Mouse (Mus musculus) ES-E14 (cell line): Measurements from ENCODE around the gene Foxn4. TPM values are rescaled to one million over a fixed set of nuclear protein-coding genes. Genes with fewer than 3 reads are reported as not detected.

Source experiments
- DNase-seq: peaks from one replicate; pipeline ENCODE4 v3.0.0-alpha.2; 2013; ENCODE audit warnings: low read depth, low spot score
- H3K27ac ChIP-seq: 2 replicates; pipeline ENCODE4 v1.5.1; 2012; ENCODE audit warnings: low read depth, mild to moderate bottlenecking, low read length, moderate library complexity, mixed read lengths; ENCODE audit not compliant: poor library complexity, insufficient read depth, severe bottlenecking
- H3K36me3 ChIP-seq: 2 replicates; pipeline ENCODE4 v1.6.1; 2012; ENCODE audit warnings: mild to moderate bottlenecking, low read length, moderate library complexity, mixed read lengths; ENCODE audit not compliant: control insufficient read depth, poor library complexity, insufficient read depth, severe bottlenecking
- H3K4me1 ChIP-seq, 2 experiments: fragments of 150-350 bp in 1 of 2; sonication (generic) in 1 of 2; 2 replicates each; pipeline ENCODE4 v1.6.1; 2012; ENCODE audit warnings: low read length in 2 of 2, mild to moderate bottlenecking in 1 of 2, mixed read lengths in 1 of 2; ENCODE audit not compliant: control insufficient read depth in 2 of 2, insufficient read depth in 2 of 2, poor library complexity in 1 of 2
- H3K4me3 ChIP-seq, 2 experiments: fragments of 150-350 bp in 1 of 2; sonication (generic) in 1 of 2; 2 replicates each; pipeline ENCODE4 v1.5.1; 2012; ENCODE audit warnings: low read length in 2 of 2, low read depth in 1 of 2, mild to moderate bottlenecking in 1 of 2, mixed read lengths in 1 of 2; ENCODE audit not compliant: insufficient read depth in 1 of 2, poor library complexity in 1 of 2, severe bottlenecking in 1 of 2
- H3K9ac ChIP-seq: 2 replicates; pipeline ENCODE4 v1.6.1; 2012; ENCODE audit warnings: low read depth, mild to moderate bottlenecking, low read length, mixed read lengths; ENCODE audit not compliant: poor library complexity, insufficient read depth, severe bottlenecking
- H3K9me3 ChIP-seq: fragments of 150-350 bp; sonication (generic); 2 replicates; pipeline ENCODE4 v1.6.1; 2012; ENCODE audit warnings: low read depth, mild to moderate bottlenecking, low read length; ENCODE audit not compliant: control insufficient read depth, insufficient read depth
- CHD2 ChIP-seq: IDR thresholded peaks from 2 replicates; pipeline ENCODE4 v1.6.1; 2014; ENCODE audit warnings: mild to moderate bottlenecking, low read depth, low read length, inconsistent platforms
- HCFC1 ChIP-seq: IDR thresholded peaks from 2 replicates; pipeline ENCODE4 v1.6.1; 2012; ENCODE audit warnings: low read length, inconsistent platforms, borderline replicate concordance; ENCODE audit not compliant: insufficient read depth
- MAFK ChIP-seq: IDR thresholded peaks from 2 replicates; pipeline ENCODE4 v1.6.1; 2014; ENCODE audit warnings: mild to moderate bottlenecking, low read depth, low read length, inconsistent platforms; ENCODE audit not compliant: insufficient read depth
- ZC3H11A ChIP-seq: IDR thresholded peaks from 2 replicates; pipeline ENCODE4 v1.6.1; 2012; ENCODE audit warnings: low read depth, mild to moderate bottlenecking, inconsistent platforms, low read length, borderline replicate concordance
- ZNF384 ChIP-seq: IDR thresholded peaks from 2 replicates; pipeline ENCODE4 v1.6.1; 2012; ENCODE audit warnings: low read depth, low read length, inconsistent platforms
- in situ Hi-C, 2 experiments: fragments of 600-800 bp; cut with MboI; formaldehyde crosslinking; loops; one replicate each; pipeline ENCODE4 v1.15.1; 2025; ENCODE audit warnings: low sequenced_read_pairs in 2 of 2, inconsistent platforms in 1 of 2; ENCODE audit not compliant: unreplicated experiment in 2 of 2
- total RNA-seq: library from RNA; depleted of rRNA; stranded (reverse); fragments of 300-350 nt; gene quantifications from 2 replicates; pipeline ENCODE4 v1.2.3, GENCODE M21; 2012

Gene Foxn4
- total RNA-seq, 1 experiment = 7.5 TPM

GRCm38 (mm10) chr5:114264030-114264459 lies 9.6 kb downstream of the Foxn4 start:
- in situ Hi-C loops = no loop called here
- DNase-seq = no peak
- Histone ChIP-seq H3K9ac (no peak overlapping the region), H3K9me3 (no peaks in the 10 kb centered on the region), H3K27ac (no peak overlapping the region), H3K4me3 (no peak overlapping the region), H3K4me1 (peaks cover 0 to 4% of the 10 kb centered on the region in 2 experiments; a peak in 1 of 4 replicates), H3K36me3 (peaks cover 3% of the 10 kb centered on the region; the same call in 1 of the 2 replicates)
- TF ChIP-seq CHD2 (no peak), ZC3H11A (no peak), MAFK (no peak), HCFC1 (no peak)

GRCm38 (mm10) chr5:114261494-114261893 lies 12.1 kb downstream of the Foxn4 start:
- no peak for DNase-seq
- peaks cover 0 to 4% of the 10 kb centered on the region in 2 experiments; a peak in 1 of 4 replicates for H3K4me1 ChIP-seq
- no peak for TF ChIP-seq ZC3H11A

GRCm38 (mm10) chr5:114259495-114259894 lies 14.1 kb downstream of the Foxn4 start:
- H3K9me3 ChIP-seq = no peaks in the 10 kb centered on the region
- DNase-seq = no peak
- H3K9ac ChIP-seq = no peak overlapping the region
- TF ChIP-seq HCFC1 (no peak), CHD2 (no peak), ZNF384 (no peak), MAFK (no peak), ZC3H11A (no peak)
- H3K4me1 ChIP-seq = peaks cover 0 to 4% of the 10 kb centered on the region in 2 experiments; a peak in 1 of 4 replicates
- H3K36me3 ChIP-seq = peaks cover 3% of the 10 kb centered on the region; the same call in 1 of the 2 replicates
- in situ Hi-C loops = no loop called here
- no peak overlapping the region for H3K27ac ChIP-seq
- H3K4me3 ChIP-seq = no peak overlapping the region

More at GRCm38 (mm10) chr5:114261494-114261893, 12.1 kb downstream of the Foxn4 start:
- H3K9ac ChIP-seq = no peak overlapping the region
- H3K27ac ChIP-seq = no peak overlapping the region
- peaks cover 3% of the 10 kb centered on the region; the same call in 1 of the 2 replicates for H3K36me3 ChIP-seq
- in situ Hi-C loops = no loop called here
- H3K9me3 ChIP-seq = no peaks in the 10 kb centered on the region
- H3K4me3 ChIP-seq = no peak overlapping the region

GRCm38 (mm10) chr5:114248174-114248589 lies 25.4 kb downstream of the Foxn4 start:
- peak; percentile 53 for DNase-seq
- H3K36me3 ChIP-seq = peaks cover 8% of the 10 kb centered on the region; the same call in 1 of the 2 replicates
- peaks cover 0 to 15% of the 10 kb centered on the region in 2 experiments; a peak in 2 of 4 replicates for H3K4me1 ChIP-seq
- in situ Hi-C loops = no loop called here
- H3K4me3 ChIP-seq = peak overlapping the region; percentile 57 to 58
- H3K9ac ChIP-seq = peak overlapping the region; percentile 78
- H3K9me3 ChIP-seq = no peaks in the 10 kb centered on the region
- TF ChIP-seq ZC3H11A (peak; percentile 78), HCFC1 (no peak), MAFK (no peak)
- no peak overlapping the region for H3K27ac ChIP-seq

- peaks cover 8% of the 10 kb centered on the region; the same call in 1 of the 2 replicates for H3K36me3 ChIP-seq
- in situ Hi-C loops = no loop called here
- H3K4me1 ChIP-seq = peaks cover 0 to 13% of the 10 kb centered on the region in 2 experiments; a peak in 2 of 4 replicates
These were observed 27.1 kb downstream of the Foxn4 start for GRCm38 (mm10) chr5:114246465-114246864.

More at GRCm38 (mm10) chr5:114246465-114246864, 27.1 kb downstream of the Foxn4 start:
- TF ChIP-seq HCFC1 (no peak), CHD2 (no peak), MAFK (no peak), ZC3H11A (no peak), ZNF384 (no peak)
- DNase-seq = peak; percentile 54
- Histone ChIP-seq H3K9me3 (no peaks in the 10 kb centered on the region), H3K27ac (no peak overlapping the region), H3K9ac (no peak overlapping the region; the same call in 1 of the 2 replicates), H3K4me3 (no peak overlapping the region)
